Mouse (Mus musculus) embryo, embryonic 10.5 days (tissue): ENCODE measurements around the gene Inpp5a.

Source experiments
- DNase-seq: peaks from one replicate; pipeline ENCODE4 v3.0.0-alpha.2; 2015; ENCODE audit warnings: low spot score

Gene Inpp5a

DNA sequence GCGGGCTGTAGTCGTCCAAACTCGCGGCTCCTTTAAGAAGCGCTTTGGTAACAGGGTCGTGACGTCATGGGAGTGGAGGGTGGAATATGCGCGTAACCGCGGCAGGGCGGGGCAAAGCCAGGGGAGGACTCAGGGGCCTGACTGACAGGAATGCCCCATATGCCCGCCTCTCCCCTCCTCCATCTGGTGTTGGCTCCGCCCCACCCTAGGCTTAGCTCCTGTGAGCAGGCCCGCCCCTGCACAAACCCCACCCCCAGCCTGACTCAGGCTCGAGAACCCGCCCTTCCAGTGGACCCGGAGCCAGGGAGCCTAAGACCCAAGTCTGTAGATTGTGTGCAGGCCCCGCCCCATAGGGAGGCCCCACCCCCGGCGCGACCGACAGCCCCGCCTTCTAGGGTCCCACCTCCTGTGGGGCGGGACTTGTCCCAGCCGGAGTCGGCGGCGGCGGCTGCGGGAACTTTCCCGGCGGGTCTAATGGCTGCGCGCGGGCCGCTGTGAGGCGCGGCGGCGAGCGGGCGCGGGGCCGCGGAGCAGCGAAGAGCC lies at the start of gene Inpp5a:
Gene Inpp5a, plus strand, starts transcription at position 440 of the 543 bp plus-strand sequence.
- peak; percentile 100 for DNase-seq

DNA sequence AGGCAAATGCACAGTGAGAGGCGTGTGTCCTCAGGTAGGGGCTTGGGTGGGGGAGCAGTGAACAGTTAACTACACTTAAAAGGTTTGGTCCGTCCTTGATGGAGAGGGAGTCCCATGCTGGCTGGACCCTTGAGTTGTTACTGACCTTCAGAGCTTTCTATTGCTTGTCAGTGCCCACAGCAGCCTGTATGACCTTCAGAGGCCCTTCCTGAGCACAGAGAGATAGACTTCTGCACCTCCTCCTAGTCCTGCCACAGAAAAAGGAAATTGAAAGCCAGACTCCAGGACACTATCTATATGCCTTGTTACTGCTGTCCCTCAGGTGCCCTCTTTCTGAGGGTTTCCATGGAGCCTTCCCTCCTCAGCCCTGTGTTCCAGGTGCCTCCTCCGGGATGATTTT lies 49.7 kb upstream of the Inpp5a start:
- no peak for DNase-seq

GRCm38 (mm10) chr7:139341020-139341660 lies 47.8 kb upstream of the Inpp5a start:
- DNase-seq, result no peak

GRCm38 (mm10) chr7:139342809-139343208 lies 46.1 kb upstream of the Inpp5a start:
- DNase-seq, result no peak

GRCm38 (mm10) chr7:139347051-139347450 lies 41.9 kb upstream of the Inpp5a start:
- DNase-seq, result peak; percentile 69

- no peak for DNase-seq
Observed at GRCm38 (mm10) chr7:139350606-139351005, 38.3 kb upstream of the Inpp5a start.

DNA sequence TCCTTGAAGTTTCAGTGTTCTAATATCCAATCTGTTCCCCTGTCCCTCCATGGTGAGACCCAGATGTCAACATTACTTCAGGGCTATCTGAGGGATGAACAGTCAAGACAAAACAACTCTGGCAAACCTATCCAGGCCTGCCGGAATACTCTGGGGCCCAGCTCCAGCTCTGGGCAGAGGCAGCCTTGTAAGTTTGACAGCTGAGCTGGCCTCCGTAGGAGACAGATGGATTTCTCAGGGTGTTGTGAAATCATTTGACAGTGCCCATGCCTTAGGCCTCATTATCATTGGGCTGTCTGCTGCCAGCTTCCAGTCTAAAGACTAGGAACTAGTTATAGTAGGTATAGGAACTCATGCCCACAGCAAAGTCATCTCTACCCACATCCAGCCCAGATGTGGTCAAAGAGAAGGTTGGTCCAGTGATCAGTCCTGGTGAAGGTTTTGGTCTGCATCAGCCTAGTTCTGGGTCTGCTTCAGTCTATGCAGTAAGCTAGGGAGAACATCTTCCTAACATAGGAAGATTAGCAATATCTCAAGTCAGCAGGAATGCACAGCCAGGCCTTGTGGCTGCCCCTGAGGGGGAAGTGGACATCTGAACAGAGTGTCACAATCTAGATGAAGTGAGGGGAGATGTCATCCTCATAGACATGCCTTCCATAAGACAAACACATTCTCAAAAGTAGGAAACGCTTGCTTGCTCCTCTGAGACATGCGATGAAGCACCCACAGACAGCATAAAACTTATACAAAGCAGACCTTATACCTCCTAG lies 34.4 kb upstream of the Inpp5a start:
- no peak for DNase-seq

DNA sequence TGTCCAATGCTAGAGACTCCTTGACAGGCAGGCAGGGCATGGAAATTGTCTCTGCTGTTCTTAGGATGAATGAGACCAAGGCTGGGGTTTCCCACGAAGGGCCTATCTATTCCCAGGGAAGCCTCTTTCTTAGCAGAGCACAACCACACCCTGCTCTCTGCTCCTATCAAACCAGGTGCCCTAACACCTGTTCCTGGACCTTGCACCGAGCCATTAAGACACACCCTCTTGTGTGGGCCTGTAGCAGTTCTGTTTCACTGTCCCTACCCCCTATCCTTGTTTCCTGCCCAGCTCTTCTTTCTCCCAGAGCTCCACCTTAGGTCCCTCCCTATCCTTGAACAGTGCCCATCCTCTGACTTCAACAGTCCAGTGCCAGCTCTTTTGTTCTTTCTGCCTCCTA lies 31.9 kb upstream of the Inpp5a start:
- DNase-seq, result no peak

GRCm38 (mm10) chr7:139359906-139360305 lies 29.0 kb upstream of the Inpp5a start:
- no peak for DNase-seq

- no peak for DNase-seq
Observed at GRCm38 (mm10) chr7:139360890-139361559, 27.9 kb upstream of the Inpp5a start.

- no peak for DNase-seq
Observed at GRCm38 (mm10) chr7:139361799-139362198, 27.1 kb upstream of the Inpp5a start.

DNA sequence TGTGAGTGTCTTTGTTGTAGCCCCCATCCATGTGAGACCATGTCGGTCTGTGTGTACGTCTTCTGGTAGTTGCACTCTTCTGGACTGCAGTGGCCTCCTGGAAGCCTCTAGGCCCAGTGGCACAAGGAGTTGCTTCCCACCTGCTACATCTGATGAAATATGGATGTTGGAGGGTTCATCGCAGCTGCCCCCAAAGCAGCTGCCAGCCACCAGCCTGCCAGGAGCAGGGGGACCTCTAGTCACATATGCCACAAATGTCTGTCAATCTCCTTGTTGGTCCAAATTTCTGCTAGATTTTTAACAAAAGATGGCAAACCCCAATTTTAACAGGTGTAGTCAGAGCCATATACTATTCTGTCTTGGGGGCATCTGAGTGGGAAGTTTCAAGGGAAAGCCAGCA lies 26.4 kb upstream of the Inpp5a start:
- no peak for DNase-seq

GRCm38 (mm10) chr7:139363281-139364004 lies 25.5 kb upstream of the Inpp5a start:
- DNase-seq, result peak; percentile 24

DNA sequence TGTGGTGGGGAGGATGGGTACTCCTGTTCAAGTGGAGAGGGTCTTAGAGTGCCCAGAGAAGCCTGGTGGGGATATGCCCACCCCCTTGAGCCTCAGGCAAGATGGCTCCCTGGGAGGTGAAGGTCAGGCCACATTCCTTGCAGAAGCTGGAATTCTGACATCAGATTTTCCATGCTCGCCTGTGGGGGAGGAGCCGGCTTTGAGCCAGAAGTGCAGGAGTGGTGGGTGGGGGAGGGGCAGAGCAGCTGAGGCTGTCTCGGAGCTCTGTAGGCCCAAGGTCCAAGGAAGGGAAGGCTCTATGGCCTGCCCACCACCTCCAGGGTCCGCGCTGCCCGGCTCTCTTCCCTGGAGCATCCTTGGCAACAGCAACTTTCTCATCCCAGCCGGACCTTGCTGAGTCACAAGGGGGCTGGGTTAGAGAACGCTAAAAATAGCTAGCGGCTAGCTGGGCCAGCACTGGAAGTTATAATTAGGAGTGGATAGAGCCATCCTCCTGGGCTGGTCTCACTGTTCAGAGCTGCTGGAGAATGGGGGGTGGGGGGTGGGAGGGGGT lies 24.8 kb upstream of the Inpp5a start:
- DNase-seq, result peak; percentile 92

- DNase-seq, result peak; percentile 9
Observed at GRCm38 (mm10) chr7:139364936-139365830, 23.7 kb upstream of the Inpp5a start.

GRCm38 (mm10) chr7:139366131-139366530 lies 22.8 kb upstream of the Inpp5a start:
- no peak for DNase-seq

GRCm38 (mm10) chr7:139366549-139366948 lies 22.4 kb upstream of the Inpp5a start:
- DNase-seq, result no peak

GRCm38 (mm10) chr7:139368218-139368617 lies 20.7 kb upstream of the Inpp5a start:
- no peak for DNase-seq

DNA sequence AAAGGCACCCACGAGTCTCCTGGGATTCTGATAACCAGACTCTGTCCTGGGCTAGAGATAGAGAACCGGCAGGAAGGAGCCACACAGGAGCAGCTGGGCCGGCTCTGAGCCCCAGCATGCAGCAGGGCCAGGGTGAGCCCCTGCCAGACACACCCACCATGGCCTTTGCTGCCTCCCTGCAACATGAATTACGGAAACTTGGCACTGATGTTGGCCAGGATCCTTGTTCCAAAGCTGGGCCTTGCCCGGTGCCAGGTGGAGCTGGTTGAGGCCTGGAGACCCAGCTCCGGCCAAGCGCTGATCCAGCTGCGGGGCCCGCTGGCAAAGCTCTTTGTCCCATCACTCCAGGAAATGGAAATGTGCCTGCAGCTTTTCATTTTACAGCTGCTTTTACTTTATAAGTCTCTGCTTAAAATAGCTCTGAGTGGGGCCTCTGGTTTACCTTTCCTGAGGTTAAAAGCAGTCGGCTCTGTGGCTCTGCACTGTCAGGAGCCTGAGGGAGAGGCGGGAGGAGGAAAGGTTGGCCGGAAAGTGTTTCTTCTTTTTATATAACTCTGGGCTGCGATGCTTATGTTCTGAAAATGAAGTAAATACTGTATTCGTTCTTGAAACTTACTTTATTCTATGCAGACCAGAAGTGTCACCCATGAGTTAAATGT lies 20.1 kb upstream of the Inpp5a start:
- no peak for DNase-seq

DNA sequence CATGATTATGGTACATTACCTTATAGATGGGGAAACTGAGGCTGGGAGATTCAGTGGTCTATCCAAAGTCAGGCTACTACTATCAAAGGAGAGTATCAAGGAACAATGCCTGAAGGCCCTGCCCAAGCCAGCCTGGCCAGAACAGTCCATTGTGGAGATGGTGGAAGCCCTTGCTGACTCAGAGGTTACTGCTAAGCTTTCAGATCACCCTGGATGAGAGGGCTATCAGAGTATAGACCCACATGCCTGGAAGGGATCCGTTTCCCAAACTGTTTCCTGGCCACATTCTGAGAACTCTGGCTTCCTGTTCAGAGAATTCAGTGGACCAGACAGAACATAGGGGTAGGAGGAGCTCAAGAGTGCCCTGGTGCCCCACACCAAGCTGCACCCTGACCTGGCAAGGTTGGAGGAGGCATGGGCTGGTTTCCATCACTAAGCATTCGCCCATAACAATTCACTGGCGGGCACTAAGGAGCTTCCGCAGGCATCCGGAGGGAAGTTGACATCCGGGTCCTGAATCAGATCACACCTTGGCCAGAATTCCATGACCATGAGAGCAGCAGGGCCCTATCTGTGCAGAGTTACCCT lies 19.3 kb upstream of the Inpp5a start:
- no peak for DNase-seq
